Mouse (Mus musculus): ENCODE data around the gene Jmjd6.
"Not testable (repeated sequence)": the region's sequence is repeated elsewhere in the genome, so short reads cannot be mapped to it uniquely, and the experiment has no call there.

The Jmjd6 gene

DNA sequence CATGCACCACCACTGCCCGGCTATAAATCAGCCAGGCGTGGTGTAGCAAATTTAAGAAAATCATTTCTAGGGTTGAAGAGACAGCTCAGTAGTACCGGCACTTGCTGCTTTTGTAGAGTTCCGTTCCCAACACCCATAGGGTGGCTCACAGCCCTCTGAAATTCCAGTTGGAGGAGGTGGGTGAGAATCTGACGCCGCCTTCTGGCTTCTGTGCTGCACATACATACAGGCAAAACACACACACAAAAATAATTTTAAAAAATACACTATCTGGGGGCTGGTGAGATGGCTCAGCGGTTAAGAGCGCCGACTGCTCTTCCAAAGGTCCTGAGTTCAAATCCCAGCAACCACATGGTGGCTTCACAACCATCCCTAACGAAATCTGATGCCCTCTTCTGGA, 19.4 kb downstream of the Jmjd6 start:
- not testable (repeated sequence) for DNase-seq (ENCODE audit: low read depth)

DNA sequence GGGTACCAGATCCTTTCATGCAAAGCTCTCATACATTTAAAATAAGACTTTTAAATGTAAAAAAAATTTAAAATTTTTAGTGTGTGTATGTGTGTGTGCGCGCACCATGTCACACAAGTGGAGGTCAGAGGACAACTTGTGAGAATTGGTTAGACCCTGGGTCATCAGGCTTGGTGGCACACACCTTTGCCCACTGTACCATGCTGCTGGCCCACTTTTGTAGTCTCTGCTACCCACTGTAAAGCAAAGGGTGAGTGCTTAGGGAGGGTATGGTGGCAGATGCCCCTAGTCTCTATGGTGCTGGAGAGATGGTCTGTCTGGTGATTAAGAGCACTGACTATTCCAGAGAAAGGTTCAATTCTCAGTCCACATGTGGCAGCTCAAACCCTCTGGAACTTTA, 20.0 kb downstream of the Jmjd6 start:
- DNase-seq (ENCODE audit: low read depth), result no peak

DNA sequence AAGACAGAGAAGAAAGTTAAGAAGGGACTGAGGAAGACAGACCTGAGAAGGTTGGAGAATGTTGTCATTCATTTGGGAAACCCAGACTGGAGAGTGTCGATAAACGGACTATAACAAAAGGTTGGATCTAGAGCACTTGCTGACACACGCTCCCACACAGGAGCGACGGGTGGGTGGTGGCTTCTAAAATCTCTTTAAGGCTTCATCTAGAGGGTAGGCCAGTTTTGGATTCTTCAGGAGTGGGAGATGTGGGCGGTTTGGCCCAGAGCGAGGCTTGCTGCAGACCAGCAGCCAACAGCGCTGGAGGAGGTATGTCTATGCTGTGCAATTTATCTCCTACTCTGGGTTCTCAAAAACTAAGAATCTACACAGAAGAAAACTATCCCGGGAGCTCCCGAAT, 20.6 kb downstream of the Jmjd6 start:
- no peak for DNase-seq (ENCODE audit: low read depth)

DNA sequence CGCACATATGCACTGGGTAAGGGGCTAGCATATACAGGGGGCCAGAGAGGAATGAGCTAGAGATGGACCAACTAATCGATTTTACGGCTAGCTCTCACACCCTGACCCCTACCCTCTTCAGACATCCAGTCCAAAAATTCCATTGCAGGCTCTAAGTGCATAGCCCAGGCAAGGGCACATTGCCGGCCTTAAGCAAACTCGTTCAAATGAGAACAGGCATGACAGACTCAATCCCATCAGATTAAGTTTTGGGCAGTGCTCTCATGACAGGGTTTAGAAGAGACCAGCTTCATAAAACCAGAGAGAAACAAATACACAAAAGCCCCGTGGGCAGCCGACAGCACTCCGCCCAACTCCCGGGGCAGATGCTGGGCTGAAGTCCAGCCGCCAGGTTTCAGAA, 21.0 kb downstream of the Jmjd6 start:
- DNase-seq (ENCODE audit: low read depth), result no peak

DNA sequence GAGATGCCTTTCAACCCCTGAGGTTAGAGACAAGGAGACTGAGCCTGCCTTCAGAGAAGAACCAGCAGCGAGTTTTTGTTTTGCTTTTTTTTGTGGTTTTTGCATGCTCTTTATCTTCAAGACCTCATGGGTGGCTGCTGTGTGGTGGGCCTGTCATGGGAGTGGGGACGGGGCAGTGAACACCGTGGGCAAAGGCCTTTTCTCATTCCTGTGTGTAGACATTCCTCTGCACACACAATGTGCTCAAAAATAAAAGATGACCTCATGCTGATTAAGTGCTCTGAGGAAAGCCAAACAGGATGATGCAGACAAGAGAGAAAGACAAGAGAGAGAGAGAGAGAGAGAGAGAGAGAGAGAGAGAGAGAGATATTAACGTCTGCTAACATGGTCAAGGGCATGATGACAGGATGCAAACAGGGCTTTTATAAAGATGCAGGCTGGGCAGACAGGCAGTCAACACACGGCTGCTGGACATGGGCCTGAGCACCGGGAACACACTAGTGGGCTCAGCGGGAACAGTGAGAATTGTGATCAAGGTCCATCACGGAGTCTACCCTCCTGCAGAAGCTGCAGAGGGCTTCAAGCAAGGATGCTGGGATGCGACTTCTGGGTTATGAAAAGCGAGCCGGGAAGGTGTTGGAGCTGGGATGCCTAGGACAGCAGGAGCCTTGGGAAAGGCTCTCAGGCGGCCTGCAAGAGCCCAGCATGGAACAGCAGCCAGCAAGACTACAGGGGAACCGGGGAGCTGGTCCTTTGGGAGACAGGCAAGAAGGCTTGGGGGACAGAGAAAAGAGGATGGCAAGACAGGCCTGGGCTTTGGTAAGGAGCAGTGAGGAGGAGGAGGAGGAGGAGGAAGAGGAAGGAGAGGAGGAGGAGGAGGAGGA, 21.9 kb downstream of the Jmjd6 start:
- no peak for DNase-seq (ENCODE audit: low read depth)

DNA sequence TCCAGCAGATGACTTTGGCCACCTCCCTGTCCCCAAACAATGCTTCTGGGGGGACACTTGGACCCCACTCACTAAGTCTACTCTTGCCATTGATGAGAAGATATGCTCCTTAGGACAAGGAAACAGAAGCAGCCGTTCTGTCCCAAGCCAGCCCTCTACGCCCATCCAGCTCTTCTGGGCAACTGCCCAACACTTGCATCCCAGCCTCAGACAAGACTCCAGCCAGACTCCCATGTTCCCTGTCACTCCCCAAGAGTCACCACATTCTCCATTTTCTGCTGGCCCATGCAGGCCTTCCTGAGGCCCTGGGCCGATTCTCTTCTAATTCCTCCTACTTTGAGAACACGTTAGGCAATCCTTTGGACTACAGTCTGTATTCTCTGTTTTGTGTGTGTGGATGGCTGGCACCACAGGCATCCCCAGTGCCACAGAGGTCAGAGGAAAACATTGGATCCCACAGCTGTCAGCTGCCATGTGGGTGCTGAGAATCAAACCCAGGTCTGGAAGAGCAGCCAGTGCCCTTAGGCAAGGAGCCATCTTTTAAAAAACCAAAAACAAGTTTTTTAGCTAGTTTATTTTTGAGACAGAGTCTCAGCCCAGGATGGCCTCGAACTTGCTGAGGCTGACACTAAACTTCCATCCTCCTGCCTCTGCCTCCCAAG, 23.2 kb downstream of the Jmjd6 start:
- no peak for DNase-seq (ENCODE audit: low read depth)

DNA sequence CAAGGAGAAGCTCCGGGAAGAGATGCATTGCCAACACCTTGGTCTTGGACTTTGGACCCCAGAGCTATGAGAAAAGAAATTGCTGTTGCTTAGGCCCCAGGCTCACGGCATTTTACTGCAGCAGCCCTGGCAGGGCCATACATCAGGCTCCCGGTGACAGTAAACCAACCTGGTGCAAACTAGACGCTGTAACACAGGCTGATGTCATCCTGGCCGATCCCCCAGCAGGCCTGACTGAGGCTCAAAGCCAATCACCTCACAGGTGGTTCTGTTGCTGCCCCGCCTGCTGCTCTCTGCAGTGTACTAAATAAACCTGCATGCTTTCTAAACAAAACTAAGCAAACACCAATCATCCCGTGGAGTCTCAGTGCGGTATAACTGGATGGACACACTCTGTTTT, 24.5 kb downstream of the Jmjd6 start:
- DNase-seq (ENCODE audit: low read depth), result no peak

DNA sequence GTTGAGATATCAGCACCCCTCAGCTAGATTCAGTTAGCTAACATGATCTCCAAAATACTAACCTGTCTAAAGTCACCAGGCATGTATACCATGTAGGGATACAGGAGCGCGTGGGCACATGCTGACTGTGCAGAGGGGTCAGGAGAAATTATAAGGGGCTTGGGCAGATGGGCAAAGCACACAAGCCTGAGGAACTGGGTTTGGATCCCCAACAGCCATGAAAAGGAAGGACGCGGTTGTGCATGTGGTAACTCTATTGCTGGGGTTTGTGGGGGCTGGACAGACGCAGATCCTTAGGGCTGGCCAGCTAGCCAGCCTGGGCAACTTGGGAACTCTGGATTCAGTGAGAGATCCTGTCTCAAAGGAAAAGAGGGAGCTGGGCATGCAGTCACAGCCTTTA, 25.7 kb downstream of the Jmjd6 start:
- no peak for DNase-seq (ENCODE audit: low read depth)

DNA sequence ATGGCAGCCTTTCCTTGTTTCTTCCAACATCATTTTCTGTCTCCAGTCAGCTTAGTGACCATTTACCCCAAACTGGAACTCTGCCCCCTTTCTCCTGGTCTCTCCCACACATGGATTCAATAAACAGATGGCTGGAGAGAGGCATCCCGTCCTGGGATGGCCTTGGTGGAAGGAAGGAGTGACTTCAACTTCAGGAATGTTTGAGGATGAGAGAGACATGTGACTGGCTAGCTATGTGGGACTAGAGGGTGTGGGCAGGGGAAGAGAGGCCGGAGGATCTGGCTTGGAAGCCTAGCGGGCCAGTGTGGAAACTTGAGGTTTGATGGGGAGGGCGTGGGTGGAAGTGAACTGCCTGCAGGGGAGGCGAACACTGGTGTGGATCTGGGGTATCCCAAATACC, 26.5 kb downstream of the Jmjd6 start:
- no peak for DNase-seq (ENCODE audit: low read depth)

DNA sequence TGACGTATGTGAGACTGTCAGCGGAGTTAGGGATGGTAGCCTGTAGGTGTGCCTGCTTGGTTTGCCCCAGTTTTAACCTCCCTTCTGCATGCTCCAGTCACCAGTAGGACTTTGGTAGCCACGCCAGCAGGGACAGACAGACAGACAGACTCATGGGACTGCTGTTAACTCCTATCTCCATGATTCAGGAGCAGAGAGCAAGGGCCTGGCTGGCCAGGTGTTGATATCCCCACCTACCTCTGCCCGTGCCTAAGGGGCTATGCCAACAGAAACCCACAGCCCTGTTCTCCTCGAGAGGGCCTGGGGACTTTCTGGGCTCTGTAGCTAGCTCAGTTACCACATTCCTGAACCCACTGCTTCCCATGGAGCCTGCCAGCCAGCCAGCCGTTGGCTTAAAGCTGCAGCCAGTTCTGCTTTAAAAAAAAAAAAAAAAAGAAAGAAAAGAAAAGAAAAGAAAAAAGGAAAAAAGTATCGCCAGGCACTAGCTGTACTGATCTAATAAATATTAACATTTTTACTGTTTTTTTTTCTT, 28.3 kb downstream of the Jmjd6 start:
- no peak for DNase-seq (ENCODE audit: low read depth)

DNA sequence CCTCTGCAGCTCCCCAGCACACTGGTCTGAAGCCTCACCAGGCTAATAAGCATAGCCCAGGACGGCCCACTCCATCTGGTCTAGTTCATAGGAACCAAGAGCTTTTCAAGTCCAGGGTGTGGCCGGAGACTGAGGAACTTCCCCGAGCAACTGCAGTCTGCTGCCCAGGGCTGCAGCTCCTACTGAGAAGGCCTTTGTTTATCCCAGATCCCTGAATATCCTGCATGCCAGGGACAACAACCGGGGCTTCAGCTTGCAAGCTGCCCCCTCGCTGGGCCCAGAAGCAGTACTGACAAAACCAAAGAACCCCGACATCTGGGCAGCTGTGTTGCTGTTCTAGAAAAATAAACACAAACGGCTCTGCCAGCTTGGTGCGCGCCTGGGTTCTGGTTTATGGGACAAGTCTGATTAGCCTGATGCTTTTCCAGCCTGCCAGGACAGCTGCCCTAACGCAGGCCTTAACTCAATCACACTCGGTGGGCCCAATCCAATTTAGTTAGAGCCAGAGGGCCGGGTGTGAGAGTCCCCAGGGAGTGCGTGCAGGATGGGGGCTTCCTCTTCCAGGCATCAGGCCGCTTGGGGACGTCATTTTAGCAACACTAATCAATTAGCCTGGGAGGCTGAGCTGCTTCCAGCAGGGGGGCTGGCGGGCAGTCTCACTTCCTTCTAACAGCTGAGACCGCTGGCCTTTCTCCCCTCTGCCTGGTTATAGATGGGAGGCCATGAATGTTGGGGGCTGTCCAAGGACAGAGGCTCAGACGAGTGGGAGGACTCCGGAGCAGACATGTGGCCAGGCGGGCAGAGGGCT, 29.0 kb downstream of the Jmjd6 start:
- no peak for DNase-seq (ENCODE audit: low read depth)

DNA sequence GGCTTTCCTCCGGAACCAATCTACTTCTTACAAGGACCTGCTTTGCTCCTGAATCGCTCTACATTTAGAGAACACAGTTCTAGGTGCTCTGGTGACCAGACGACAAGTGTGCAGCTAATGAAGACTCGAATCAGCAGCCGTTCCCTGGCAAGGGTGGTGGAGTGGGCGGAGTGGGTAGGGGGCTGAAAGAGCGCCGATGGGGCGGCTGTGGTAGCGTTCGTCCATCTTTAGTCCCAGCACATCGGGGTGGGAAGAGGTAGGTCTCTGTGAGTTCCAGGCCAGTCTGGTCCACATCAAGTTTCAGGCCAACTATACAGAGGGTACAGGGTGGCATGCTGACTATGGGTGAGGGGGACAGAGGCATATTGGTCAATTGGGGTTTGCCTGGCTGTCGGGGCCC, 29.6 kb downstream of the Jmjd6 start:
- no peak for DNase-seq (ENCODE audit: low read depth)

DNA sequence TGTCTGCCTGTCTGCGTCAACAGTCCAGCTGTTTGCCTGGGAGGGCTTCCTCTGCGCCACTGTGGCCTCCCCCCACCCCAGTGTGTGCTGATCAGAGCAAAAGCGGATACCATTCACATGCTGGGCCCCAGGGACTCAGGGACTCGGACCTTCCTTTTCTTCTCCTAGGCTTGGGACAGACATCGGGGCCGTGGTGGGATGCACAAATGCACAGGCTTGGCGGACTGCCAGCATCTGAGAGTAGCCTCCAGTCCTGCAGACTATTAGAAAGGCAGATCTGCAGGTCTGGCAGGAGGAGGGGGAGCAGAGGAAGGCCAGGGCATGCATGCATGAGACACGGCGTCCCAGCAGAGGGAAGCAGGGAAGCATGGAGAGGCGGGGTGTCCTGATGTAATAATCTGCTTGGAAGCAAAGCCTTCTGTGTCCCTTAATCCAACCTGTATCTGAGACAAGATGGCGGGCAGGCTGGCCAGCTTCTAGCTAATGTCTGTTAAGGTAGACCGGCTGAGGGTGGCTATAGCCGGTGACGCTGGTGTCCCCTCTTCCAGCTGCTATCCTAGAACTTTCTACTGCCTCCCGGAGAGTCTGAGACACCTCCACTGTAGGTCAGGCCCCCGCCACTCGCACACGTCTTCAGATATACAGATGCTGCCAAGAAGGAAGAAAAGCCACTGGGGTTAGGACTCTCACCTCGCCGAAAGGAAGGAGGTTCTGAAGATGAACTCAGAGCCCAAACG, 30.3 kb downstream of the Jmjd6 start:
- no peak for DNase-seq (ENCODE audit: low read depth)

DNA sequence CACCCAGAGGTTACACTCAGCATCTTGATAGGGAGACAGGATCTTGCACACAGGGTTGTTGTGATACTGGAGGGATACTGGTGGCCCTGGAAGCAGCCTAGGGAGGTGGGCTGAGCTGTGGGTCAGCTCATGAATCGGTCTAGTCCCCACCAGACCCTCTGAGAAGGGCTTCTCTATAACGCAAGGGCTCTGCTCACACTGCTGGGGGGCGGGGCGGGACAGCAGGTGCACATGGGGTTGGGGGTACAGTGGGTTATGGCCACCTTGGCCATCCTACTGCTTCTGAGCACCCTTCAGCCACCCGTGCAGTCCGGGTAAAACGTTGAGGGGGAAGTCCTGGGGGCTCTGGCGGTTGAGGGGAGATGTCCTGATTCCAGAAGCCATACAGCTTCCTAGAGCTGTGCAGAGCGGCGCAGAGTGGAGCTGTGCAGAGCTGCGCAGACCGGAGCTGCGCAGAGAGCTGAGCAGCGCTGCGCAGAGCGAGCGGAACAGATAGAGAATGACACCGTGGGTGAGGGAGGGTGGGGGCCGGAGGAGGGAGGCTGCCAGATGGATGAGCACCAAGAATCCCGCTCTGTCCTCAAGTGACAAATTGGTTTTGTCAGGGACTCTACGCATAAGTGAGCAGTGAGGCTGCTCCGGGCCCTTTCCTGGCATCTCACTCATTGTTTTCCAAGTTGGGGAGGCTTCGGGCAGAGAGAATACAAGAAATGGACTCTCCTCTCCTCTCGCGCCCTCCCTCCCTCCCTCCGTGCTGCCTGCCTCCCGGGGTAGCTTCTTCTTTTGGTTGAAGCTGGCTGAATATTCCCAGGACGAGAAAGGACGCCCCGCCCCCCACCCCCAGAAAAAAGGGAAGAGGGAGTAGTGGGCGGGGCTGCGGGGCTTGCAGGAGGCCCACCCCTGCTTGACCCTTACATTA, 32.0 kb downstream of the Jmjd6 start:
- DNase-seq (ENCODE audit: low read depth), result no peak

DNA sequence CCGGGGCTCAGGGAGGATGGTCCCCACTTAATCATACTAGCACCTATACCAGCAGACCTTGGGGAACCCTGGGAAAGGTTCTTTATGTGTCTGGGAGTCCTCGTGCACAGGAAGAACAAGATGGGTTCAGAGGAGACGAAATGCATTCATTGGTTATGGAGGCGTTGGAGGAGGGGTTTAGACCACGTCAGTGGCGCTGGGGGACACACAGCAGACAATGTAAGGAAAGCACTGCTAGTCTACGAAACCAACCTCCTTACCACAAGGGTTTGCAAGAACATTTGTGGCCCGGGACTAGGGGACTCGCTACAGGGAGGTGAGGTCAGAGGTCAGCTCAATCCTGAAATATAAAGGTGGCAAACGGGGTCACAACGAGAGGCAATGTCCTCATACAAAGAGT, 32.7 kb downstream of the Jmjd6 start:
- no peak for DNase-seq (ENCODE audit: low read depth)

DNA sequence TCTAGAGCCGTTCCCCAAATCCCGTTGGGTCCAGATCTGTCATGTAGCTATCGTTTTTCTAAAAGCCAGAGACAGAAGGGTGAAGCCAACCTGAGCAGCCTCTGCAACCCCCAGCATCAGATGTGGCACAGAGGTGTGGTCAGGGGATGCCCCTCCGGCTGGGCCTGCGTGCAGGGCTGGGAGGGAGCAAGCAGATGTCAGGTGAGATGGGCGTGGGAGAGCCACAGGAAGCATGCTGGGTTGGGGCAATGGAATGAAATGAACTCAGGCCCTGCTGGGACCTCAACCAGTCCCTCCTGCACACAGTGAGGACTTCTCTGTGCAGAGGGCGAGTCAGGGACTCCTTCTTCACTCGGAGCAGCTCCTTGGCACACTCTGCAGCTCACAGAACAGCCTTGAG, 33.7 kb downstream of the Jmjd6 start:
- no peak for DNase-seq (ENCODE audit: low read depth)

DNA sequence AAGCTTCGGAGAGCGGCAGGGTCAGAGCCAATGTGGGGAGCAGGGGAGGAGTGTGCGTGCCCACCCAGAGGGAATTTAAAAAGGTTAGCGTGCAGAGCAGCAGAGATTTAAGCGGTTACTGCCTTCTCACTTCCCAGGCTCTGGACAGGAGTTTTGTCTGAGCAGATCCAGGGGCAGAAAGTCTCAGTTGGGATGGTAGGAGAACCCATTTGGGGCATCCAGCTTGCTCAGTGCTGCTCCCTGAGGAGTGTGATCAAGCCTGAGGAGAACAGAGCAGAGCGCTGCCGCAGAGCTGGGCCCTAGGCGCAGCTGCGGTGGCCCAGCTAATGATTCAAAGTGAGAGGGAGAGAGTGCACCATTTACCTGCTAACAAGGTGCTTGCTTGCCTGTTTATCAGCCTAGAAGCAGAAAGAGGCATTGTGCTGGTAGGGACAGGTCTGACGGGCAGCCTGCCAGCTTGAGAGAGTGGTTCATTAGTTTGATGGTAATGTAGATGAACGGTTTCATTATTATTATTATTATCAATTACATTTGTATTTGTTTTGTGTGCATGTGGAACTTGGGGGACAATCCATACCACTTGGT, 34.3 kb downstream of the Jmjd6 start:
- DNase-seq (ENCODE audit: low read depth), result no peak

DNA sequence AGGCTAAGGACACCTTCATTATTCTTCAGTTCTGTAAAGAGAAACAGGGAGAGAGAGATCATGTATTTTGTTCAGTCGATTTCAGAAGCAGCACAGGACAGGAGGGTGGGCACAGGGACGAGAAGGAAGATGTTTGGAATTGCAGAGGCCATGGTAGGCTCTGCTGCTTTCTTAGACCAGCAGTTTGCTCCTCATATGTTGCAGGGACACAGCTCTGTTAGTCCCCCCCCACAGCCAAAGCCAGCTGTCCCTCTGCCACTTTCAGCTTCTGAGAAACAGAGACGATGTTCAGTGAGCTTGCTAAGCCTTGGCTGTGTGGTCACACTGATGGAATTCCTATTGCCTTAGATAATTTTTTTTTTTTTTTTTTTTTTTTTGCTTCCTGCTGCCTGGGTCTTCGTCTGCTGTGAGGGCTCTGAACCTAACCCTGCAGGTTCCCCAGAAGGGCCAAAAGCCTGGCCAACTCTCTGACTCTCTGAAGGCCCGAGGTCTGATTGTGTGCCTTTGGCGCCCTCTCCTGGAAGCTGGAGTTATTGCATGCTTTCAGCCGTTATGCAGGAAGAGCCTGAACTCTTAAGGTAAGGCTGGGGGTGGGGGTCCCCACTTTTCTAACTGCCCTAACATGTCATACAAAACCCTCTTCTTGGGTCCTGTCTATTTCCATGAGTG, 35.2 kb downstream of the Jmjd6 start:
- DNase-seq (ENCODE audit: low read depth), result peak; percentile 93

DNA sequence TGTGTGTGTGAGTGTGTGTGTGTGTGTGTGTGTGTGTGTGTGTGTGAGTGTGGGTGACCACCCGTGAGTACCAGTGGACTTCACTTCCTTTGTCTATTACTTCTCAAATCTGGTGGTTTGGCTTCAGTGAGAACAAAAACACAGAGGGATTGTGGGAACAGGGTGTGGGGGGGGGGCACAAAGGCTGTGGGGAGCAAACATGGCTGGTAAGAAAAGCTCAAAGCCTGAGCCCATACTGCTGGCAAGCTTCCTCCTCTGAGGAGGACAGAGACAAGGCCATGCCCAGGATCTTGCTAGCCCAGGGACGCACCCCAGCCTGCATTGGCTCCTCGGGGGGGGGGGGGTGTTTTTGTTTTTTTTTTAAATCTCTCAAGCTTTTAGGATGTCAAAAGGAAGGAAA, 35.7 kb downstream of the Jmjd6 start:
- DNase-seq (ENCODE audit: low read depth), result peak; percentile 84

DNA sequence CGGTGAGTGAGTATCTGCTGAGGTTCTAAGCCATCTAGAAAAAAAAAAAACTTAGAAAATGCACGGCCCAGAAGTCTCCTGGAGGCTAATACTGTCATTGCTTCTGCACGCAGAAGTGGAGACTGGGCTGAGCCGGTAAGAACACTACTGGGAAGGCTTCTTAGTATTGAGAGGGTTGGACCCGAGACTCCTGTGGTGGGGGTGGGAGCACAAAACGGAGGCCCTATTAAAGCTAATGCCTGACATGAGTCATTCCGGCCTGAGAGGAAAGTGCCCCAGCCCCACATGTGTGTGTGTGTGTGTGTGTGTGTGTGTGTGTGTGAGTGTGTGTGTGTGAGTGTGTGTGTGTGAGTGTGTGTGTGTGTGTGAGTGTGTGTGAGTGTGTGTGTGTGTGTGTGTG, 36.1 kb downstream of the Jmjd6 start:
- peak; percentile 90 for DNase-seq (ENCODE audit: low read depth)

All from 416B (cell line).